Mouse (Mus musculus) limb, embryonic 10.5 days (tissue): ENCODE data around the gene Tmem50b. TPM values are rescaled to one million over a fixed set of nuclear protein-coding genes. Genes with fewer than 3 reads are reported as not detected.
A peak's percentile ranks its signal among the peaks of the same experiment; 100 is the strongest.
"Not testable (repeated sequence)": the region's sequence is repeated elsewhere in the genome, so short reads cannot be mapped to it uniquely, and the experiment has no call there.

Source experiments
- DNase-seq: peaks from one replicate; pipeline ENCODE4 v3.0.0-alpha.2; 2017; ENCODE audit warnings: low spot score
- H3K27ac ChIP-seq: fragments of 300-500 bp; sonication (generic); 2 replicates; pipeline ENCODE4 v1.5.1; 2016; ENCODE audit warnings: mild to moderate bottlenecking
- H3K27me3 ChIP-seq: fragments of 300-500 bp; sonication (generic); 2 replicates; pipeline ENCODE4 v1.6.1; 2016; ENCODE audit warnings: low read depth, mild to moderate bottlenecking; ENCODE audit not compliant: poor library complexity, severe bottlenecking
- H3K36me3 ChIP-seq: fragments of 300-500 bp; sonication (generic); 2 replicates; pipeline ENCODE4 v1.6.1; 2016; ENCODE audit warnings: mild to moderate bottlenecking, moderate library complexity
- H3K4me1 ChIP-seq: fragments of 300-500 bp; sonication (generic); 2 replicates; pipeline ENCODE4 v1.6.1; 2016
- H3K4me3 ChIP-seq: fragments of 300-500 bp; sonication (generic); 2 replicates; pipeline ENCODE4 v1.5.1; 2016; ENCODE audit warnings: mild to moderate bottlenecking, moderate library complexity
- H3K9me3 ChIP-seq: fragments of 300-500 bp; sonication (generic); replicated peaks from 2 replicates; pipeline ENCODE4 v1.6.1; 2016; ENCODE audit warnings: mild to moderate bottlenecking
- WGBS: fragments of 180-500 bp; shearing (Covaris S2); methylation state at CpG from one replicate; pipeline ENCODE4 v1.1.7; 2016; 5-methylcytosine and 5-hydroxymethylcytosine counted together
- polyA plus RNA-seq: library from polyadenylated mRNA; unstranded; fragments of >200 nt; fragmentation: Nextera tagmentation; extraction: Ambion mirVana; gene quantifications from 2 replicates; pipeline ENCODE4 v1.2.1, GENCODE M21; 2016

Tmem50b gene
- polyA plus RNA-seq: 19.8 and 25.7 TPM in 2 replicates

DNA sequence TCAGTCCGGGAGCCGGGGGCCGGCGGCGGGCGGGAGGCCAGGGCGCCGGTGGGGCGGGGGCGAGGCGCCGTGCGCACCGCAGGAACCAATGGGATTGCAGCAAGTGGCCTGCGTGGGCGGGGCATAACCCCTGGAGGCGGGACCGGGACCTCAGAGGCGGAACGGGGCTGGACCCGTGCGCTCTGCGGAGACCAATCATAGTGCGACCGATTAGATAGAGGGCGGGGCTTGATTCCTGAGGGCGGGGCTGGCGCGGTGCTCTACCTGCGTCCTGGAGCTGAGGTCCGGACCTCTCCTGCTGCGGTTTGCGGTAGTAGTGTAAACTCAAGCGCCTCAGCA, at the start of gene Tmem50b:
Gene Tmem50b (minus strand): TSS at position 129 of the 339 bp plus-strand sequence.
- Histone ChIP-seq H3K9me3 (no peaks in the 10 kb centered on the region), H3K27ac (peak within 1 kb of the TSS; percentile 78), H3K4me1 (peaks cover 32% of the 10 kb centered on the region), H3K27me3 (peaks cover 35% of the 10 kb centered on the region), H3K4me3 (peak within 1 kb of the TSS; percentile 80), H3K36me3 (no peaks in the 10 kb centered on the region)
- DNase-seq: peak; percentile 97
- under 1% methylated on average over 34 of the region's 34 CpGs for WGBS

GRCm38 (mm10) chr16:91646681-91647419, 49.2 kb upstream of the Tmem50b start, which contains the start of gene Gart:
Gart (minus strand) TSS chr16:91646952.
- Histone ChIP-seq H3K4me1 (peaks cover 12% of the 10 kb centered on the region), H3K4me3 (peak within 1 kb of the TSS; percentile 88), H3K27me3 (no peaks in the 10 kb centered on the region), H3K9me3 (no peaks in the 10 kb centered on the region), H3K36me3 (peaks cover 31% of the 10 kb centered on the region), H3K27ac (peak within 1 kb of the TSS; percentile 99)
- peak; percentile 95 for DNase-seq
- under 1% methylated on average over 59 of the region's 59 CpGs for WGBS

GRCm38 (mm10) chr16:91645995-91646602, 48.5 kb upstream of the Tmem50b start:
- WGBS: 1% methylated on average over 11 of the region's 11 CpGs
- Histone ChIP-seq H3K27me3 (no peaks in the 10 kb centered on the region), H3K4me3 (peak overlapping the region; percentile 88), H3K27ac (peak overlapping the region; percentile 99), H3K4me1 (peaks cover 12% of the 10 kb centered on the region), H3K9me3 (no peaks in the 10 kb centered on the region), H3K36me3 (peaks cover 31% of the 10 kb centered on the region)
- DNase-seq: no peak

- not testable (repeated sequence) for H3K27me3 ChIP-seq, H3K9me3 ChIP-seq, H3K27ac ChIP-seq, DNase-seq
- WGBS: 88% methylated on average over 1 of the region's 2 CpGs
- H3K4me1 ChIP-seq: peaks cover 12% of the 10 kb centered on the region
- peak overlapping the region; percentile 88 for H3K4me3 ChIP-seq
- peaks cover 33% of the 10 kb centered on the region for H3K36me3 ChIP-seq
These were observed 47.8 kb upstream of the Tmem50b start for GRCm38 (mm10) chr16:91645420-91645819.

DNA sequence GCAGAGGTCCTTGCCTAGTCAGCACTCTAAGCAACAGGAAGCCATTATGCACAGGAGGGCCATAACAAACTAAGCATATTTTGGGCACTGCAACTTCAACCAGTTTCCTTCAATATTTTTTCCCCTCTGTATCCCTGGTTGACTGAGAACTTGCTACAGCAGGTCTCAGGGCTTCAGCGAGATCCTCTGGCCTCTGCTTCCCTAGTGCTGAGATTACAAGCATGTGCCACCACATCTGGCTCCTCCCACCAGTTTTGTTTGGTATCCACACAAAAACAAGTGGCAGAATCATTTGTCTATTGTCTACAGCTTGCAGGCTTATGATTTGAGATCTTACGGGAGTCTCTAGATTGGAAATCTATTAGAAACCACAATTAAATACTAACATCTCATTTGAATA, 47.3 kb upstream of the Tmem50b start:
- Histone ChIP-seq H3K9me3 (no peaks in the 10 kb centered on the region), H3K4me1 (peaks cover 12% of the 10 kb centered on the region), H3K27ac (no peak overlapping the region), H3K36me3 (peaks cover 35% of the 10 kb centered on the region), H3K4me3 (no peak overlapping the region), H3K27me3 (no peaks in the 10 kb centered on the region)
- DNase-seq: no peak
- 86% methylated on average over 2 of the region's 2 CpGs for WGBS

- Histone ChIP-seq H3K4me1 (no peaks in the 10 kb centered on the region), H3K9me3 (no peaks in the 10 kb centered on the region), H3K27me3 (no peaks in the 10 kb centered on the region), H3K36me3 (peaks cover 83% of the 10 kb centered on the region), H3K27ac (no peak overlapping the region), H3K4me3 (no peak overlapping the region)
- no peak for DNase-seq
- WGBS: 94% methylated on average over 8 of the region's 8 CpGs
These were observed 42.6 kb upstream of the Tmem50b start for GRCm38 (mm10) chr16:91640171-91640570.

GRCm38 (mm10) chr16:91639636-91640035, 42.0 kb upstream of the Tmem50b start:
- H3K4me1 ChIP-seq: no peaks in the 10 kb centered on the region
- no peak overlapping the region for H3K27ac ChIP-seq
- peaks cover 88% of the 10 kb centered on the region for H3K36me3 ChIP-seq
- no peak overlapping the region for H3K4me3 ChIP-seq
- DNase-seq: no peak
- no peaks in the 10 kb centered on the region for H3K27me3 ChIP-seq
- no peaks in the 10 kb centered on the region for H3K9me3 ChIP-seq
- WGBS: 98% methylated on average over 2 of the region's 2 CpGs

GRCm38 (mm10) chr16:91639161-91639560, 41.6 kb upstream of the Tmem50b start:
- Histone ChIP-seq H3K4me1 (no peaks in the 10 kb centered on the region), H3K4me3 (no peak overlapping the region), H3K27ac (no peak overlapping the region), H3K9me3 (no peaks in the 10 kb centered on the region), H3K36me3 (peaks cover 93% of the 10 kb centered on the region), H3K27me3 (no peaks in the 10 kb centered on the region)
- WGBS: 99% methylated on average over 5 of the region's 5 CpGs
- DNase-seq: no peak

DNA sequence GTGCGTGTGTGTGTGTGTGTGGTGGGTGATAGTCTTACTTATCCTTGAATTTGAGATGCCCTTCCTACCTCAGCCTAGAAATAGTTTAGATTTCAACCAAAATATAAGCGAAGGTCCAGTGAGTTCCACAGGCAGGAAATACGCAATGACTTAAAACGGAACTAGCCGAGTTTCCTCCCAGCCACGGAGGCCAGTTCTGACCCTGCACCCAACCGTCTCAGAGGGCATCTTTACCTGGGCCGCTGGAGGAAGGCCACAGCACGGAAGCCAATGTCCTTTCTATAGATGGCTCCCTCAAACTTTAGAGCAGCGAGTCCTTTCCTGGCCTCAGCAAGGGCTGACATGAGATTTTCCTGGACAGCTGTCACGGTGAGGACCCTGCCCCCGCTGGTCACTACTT, 36.0 kb upstream of the Tmem50b start:
- H3K27ac ChIP-seq: no peak overlapping the region
- no peak for DNase-seq
- no peaks in the 10 kb centered on the region for H3K9me3 ChIP-seq
- H3K4me1 ChIP-seq: no peaks in the 10 kb centered on the region
- 95% methylated on average over 12 of the region's 12 CpGs for WGBS
- no peaks in the 10 kb centered on the region for H3K27me3 ChIP-seq
- H3K4me3 ChIP-seq: no peak overlapping the region
- H3K36me3 ChIP-seq: peaks cover 98% of the 10 kb centered on the region

- Histone ChIP-seq H3K9me3 (no peaks in the 10 kb centered on the region), H3K27me3 (no peaks in the 10 kb centered on the region), H3K4me1 (no peaks in the 10 kb centered on the region), H3K4me3 (no peak overlapping the region), H3K36me3 (peaks cover 98% of the 10 kb centered on the region), H3K27ac (no peak overlapping the region)
- WGBS: 94% methylated on average over 7 of the region's 7 CpGs
- DNase-seq: no peak
These were observed 35.3 kb upstream of the Tmem50b start for GRCm38 (mm10) chr16:91632940-91633339.

- Histone ChIP-seq H3K36me3 (peaks cover 98% of the 10 kb centered on the region), H3K9me3 (no peaks in the 10 kb centered on the region), H3K4me1 (no peaks in the 10 kb centered on the region), H3K27ac (no peak overlapping the region), H3K27me3 (no peaks in the 10 kb centered on the region), H3K4me3 (no peak overlapping the region)
- DNase-seq: no peak
- 94% methylated on average over 5 of the region's 5 CpGs for WGBS
These were observed 34.8 kb upstream of the Tmem50b start for GRCm38 (mm10) chr16:91632439-91632838.

- DNase-seq: no peak
- Histone ChIP-seq H3K4me1 (no peaks in the 10 kb centered on the region), H3K4me3 (no peak overlapping the region), H3K36me3 (peaks cover 98% of the 10 kb centered on the region), H3K9me3 (no peaks in the 10 kb centered on the region), H3K27ac (no peak overlapping the region), H3K27me3 (no peaks in the 10 kb centered on the region)
- WGBS: 89% methylated on average over 1 of the region's 1 CpGs
These were observed 33.0 kb upstream of the Tmem50b start for GRCm38 (mm10) chr16:91630584-91630983.

- WGBS: 87% methylated on average over 4 of the region's 4 CpGs
- DNase-seq: no peak
- Histone ChIP-seq H3K9me3 (no peaks in the 10 kb centered on the region), H3K4me1 (no peaks in the 10 kb centered on the region), H3K4me3 (no peak overlapping the region), H3K27me3 (no peaks in the 10 kb centered on the region), H3K27ac (no peak overlapping the region), H3K36me3 (peaks cover 98% of the 10 kb centered on the region)
These were observed 32.1 kb upstream of the Tmem50b start for GRCm38 (mm10) chr16:91629749-91630148.
